Mouse (Mus musculus) heart, postnatal 25 days (tissue): ENCODE measurements around the gene Vcl. TPM values are rescaled to one million over a fixed set of nuclear protein-coding genes. Genes with fewer than 3 reads are reported as not detected.

Experiments
- DNase-seq: peaks from one replicate; pipeline ENCODE4 v3.0.0; 2022; ENCODE audit warnings: low spot score
- intact Hi-C: fragments of 180-260 bp; cut with DNase I; formaldehyde crosslinking; loops from one replicate; pipeline ENCODE4 v1.15.1; 2025
- total RNA-seq, 2 experiments: library from RNA; stranded (reverse); gene quantifications; 2 replicates each; pipeline ENCODE4 v1.2.3; 2021

Vcl gene
- total RNA-seq: 100 to 1,000 TPM; 126 to 132 TPM

DNA sequence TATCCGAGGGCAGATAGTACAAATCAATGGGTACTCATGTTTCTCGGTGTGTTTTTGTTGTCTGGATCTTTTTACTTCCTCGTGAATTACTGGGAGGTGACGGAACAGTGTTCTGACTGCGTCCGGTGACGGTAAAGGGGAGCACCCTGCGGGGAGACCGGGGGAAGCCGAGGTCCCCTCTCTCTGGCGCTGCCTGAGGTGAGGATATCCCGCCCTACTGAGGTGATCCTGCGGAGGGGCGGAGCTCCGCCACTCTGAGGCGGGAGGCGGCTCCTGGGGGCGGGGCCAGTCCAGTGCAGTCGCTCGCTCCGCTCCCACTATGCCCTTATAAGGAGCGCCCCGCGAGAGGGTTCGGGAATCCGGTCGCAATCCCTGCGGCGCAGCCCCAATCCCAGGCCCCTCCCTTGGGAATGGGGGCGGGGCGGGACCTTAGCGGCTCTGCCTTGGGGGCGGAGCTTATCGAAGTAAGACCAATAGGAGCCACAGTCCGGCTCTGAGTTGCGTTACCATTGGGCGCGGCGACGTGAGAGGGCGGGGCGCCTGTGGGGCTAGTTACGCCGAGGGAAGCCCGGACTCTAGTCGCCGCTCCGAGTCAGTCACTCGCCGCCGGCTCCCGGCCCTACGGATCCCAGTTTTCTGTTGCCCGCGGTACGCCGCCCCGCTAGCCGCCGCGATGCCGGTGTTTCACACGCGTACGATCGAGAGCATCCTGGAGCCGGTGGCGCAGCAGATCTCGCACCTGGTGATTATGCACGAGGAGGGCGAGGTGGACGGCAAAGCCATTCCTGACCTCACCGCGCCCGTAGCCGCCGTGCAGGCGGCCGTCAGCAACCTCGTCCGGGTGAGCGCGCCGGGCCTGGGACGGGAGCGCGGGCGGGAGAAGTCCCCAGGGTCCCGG lies at the start of gene Vcl:
Gene Vcl, plus strand, starts transcription at position 551 of the 898 bp plus-strand sequence.
- intact Hi-C loops: loop anchor here (5.0 to 10.0 kb wide), 2 partner anchors 127 to 186 kb away; no protein-coding TSS in a partner anchor
- DNase-seq: peak; percentile 100

DNA sequence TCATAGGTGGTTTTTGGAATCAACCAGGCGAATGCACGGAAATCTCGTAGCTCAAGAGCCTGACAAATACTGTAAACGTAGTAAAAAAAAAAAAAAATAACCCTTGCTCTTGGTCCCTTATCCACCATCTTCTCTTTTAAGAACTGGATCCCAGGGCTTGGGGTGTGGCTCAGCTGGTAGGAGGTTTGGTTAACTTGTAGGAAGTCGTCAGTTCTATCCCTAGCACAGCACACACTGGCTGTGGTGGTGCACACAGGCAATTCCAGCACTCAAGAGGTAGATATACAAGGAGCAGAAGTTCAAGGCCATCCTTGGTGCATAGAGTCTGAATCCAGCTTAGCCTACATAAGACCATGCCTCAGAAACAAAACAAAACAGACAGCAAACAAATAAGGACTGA lies 44.5 kb upstream of the Vcl start:
- no peak for DNase-seq
- intact Hi-C loops: no loop called here

DNA sequence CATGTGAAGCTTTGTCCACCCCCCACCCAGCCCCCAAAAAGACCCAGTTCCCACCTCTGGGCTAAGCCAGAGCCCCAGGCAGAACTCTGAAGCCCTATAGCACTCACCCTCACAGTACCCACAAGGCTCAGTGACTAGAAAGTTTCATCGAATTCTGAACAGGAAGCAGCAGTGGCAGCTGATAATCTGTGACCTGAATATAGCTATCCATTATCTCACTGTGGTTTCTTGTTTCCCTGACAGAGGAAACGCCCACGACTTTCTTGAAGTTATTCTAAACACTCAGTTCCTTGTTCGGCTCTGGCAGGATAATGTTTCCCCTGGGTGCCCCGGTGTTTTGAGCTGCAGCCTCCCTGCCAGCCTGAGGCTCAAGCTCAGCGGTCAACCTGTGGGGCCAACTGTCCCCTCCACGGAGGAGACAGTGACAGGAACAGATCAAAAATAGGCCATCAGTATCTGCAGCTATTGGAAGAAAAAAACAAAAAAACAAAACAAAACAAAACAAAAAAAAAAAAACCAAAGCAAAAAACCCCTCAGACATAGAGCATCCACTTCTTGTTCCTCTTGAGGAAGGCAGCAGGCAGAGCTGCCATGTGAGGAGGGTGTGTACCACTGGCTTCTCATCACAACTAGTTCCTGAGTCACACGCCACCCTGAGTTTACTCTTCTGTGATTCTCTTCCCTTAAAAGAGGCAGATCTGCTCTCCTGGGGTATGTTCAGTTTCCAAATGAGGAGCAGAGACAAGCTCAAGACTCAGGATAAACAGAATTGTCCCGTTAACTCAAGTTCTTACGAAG lies 43.9 kb upstream of the Vcl start:
- no peak for DNase-seq
- intact Hi-C loops: no loop called here

- intact Hi-C loops: no loop called here
- no peak for DNase-seq
Observed at GRCm38 (mm10) chr14:20886266-20886665, 42.9 kb upstream of the Vcl start.

DNA sequence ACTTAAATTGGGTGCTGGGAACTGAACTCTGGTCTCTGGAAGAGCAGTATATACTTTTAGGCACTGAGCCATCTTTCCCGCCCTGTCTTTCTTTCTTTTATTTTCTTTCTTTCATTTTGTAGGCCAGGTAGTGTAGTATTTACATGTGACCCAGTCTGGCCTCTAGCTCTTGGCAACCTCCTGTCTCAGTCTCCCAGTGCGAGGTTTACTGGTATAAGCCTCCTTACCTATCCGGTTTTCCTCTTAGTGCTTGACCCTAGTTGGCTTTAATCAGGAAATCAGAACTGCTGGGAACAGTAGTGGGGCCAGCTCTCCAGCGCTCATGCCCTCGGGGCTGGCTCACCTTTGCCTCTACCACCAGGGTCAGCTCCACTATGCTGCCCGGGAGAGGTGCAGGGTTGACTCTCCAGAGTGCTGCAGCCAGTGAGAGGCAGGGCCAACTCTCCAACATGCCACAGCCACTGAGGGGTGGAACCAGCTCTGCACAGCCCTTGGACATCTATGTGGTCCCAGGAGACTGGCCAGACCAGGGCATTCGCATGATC lies 41.6 kb upstream of the Vcl start:
- no peak for DNase-seq
- intact Hi-C loops: no loop called here

GRCm38 (mm10) chr14:20891941-20892402 lies 37.2 kb upstream of the Vcl start:
- DNase-seq: peak; percentile 31
- intact Hi-C loops: loop anchor here (5.0 kb wide), 1 partner anchor 95 kb away; no protein-coding TSS in a partner anchor

GRCm38 (mm10) chr14:20893815-20894214 lies 35.4 kb upstream of the Vcl start:
- intact Hi-C loops: loop anchor here (5.0 kb wide), 1 partner anchor 93 kb away; no protein-coding TSS in a partner anchor
- peak; percentile 14 for DNase-seq

- DNase-seq: no peak
- intact Hi-C loops: no loop called here
Observed at GRCm38 (mm10) chr14:20901267-20901666, 27.9 kb upstream of the Vcl start.

GRCm38 (mm10) chr14:20903137-20903536 lies 26.1 kb upstream of the Vcl start:
- intact Hi-C loops: no loop called here
- DNase-seq: no peak

DNA sequence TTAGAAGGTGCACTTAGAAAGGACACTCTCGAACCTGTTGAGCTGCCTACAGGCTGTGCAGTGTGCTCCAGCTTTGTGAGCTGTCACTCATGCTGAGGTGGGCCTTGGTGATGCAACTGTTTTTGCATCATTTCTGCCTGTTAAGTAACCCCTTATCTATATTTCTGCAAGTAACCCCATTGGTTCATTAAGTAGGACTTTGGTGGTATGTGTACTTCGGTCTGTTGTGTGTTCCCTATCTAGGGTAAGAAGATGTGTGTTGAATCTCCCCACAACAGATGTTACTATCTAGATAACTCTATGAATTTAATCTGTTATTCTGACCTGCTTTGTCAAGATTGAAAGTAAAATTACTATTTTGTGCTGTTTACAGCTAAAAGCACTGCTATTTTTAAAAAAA lies 17.4 kb upstream of the Vcl start:
- intact Hi-C loops: no loop called here
- no peak for DNase-seq

DNA sequence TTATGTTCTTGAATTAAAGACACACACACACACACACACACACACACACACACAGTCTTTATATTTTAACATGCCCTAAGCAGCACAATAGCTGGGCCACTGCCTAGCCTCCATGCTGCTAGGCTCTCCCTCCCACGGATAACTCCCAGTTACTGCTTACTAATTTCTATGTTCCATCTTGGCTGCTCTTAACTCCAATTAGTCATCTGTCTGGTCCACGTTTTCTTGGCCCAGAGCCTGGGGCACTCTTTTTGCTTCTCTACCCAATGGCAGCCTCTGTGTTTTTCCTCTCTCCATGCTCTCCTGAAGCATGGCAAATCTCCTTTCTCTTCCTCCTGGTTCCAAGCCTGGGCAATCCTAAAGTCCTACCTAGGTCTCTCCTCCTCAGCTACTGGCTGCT lies 14.8 kb upstream of the Vcl start:
- intact Hi-C loops: no loop called here
- DNase-seq: no peak

- intact Hi-C loops: no loop called here
- DNase-seq: no peak
Observed at GRCm38 (mm10) chr14:20916625-20917612, 12.3 kb upstream of the Vcl start.

GRCm38 (mm10) chr14:20924071-20924789 lies 5.0 kb upstream of the Vcl start:
- no peak for DNase-seq
- intact Hi-C loops: loop anchor here (10.0 kb wide), 1 partner anchor 191 kb away; no protein-coding TSS in a partner anchor

DNA sequence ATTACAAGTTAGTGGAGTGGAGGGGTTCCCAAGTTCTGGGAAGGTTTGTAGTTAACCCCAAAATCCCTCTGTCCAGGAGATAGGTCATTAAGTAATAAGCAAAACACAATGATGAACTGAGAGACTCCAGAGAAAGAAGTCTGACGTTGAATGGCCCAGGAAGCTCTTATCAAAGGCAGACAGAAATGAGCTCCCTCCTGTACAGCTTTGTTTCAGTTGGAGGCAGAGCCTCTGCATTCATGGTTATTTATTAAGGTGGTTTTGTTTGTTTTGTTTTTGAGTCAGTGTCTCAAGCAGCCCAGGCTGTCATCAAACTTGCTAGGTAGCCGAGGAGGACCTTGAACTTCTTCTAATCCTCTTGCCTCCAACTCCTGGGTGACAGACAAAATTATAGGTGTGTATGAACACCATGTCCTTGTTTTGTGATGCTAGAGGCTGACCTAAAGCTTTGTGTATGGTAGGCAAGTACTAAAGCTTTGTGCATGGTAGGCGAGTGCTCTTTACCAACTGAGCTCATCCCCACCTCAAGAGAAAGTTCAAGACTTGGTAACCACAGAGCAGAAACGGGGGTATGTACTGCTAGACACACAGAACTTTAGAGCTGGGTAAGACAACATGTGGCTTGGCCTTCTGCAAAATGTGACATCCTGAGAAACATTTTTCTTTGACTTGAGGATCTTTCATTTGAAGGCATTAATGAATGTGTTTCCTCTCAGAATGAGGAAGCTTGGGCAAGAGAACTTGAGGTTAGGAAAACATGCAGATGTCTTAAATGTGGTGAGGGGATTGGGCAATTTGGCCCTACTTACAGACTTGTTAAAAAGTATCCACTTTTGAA lies 1.5 kb upstream of the Vcl start:
- intact Hi-C loops: loop anchor here (5.0 to 10.0 kb wide), 2 partner anchors 125 to 187 kb away; no protein-coding TSS in a partner anchor
- DNase-seq: no peak

- DNase-seq: no peak
- intact Hi-C loops: loop anchor here (5.0 to 10.0 kb wide), 2 partner anchors 126 to 187 kb away; no protein-coding TSS in a partner anchor
Observed at GRCm38 (mm10) chr14:20928308-20928685, 901 bp upstream of the Vcl start.

DNA sequence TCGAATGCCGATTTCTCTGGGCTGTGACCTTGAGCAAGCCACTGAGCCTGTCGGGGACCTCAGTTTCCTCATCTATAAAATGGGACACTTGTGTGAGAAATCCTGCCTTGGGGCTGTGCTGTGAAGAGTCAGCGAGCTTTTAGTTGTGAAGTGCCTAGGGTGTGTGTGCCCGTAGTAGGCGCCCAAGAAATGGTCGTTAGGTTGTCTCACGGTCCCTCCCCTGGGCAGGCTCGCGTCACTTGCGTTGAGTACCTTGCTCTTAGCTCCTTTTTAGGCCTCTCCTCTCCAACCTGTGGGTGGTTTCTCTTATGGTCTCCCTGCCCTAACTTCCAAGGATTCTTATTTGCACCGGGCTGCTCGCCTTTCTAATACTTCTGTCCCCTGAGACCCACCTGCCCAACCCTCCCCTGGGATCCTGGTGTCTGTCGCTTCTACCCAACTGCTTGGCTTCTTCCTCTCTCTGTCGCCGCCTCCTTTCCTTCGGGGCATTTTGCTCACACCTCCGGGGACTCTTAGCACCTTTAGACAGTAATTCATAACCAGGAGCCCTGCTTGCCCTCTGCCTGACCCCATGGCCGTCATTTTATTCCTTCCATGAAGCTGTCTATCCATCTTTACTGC lies 726 bp downstream of the Vcl start:
- no peak for DNase-seq
- intact Hi-C loops: loop anchor here (2.0 to 10.0 kb wide), 3 partner anchors 63 to 185 kb away; no protein-coding TSS in a partner anchor
